Mouse (Mus musculus): ENCODE data around the gene Sorbs1. TPM values are rescaled to one million over a fixed set of nuclear protein-coding genes. Genes with fewer than 3 reads are reported as not detected.

Gene Sorbs1
- polyA plus RNA-seq, 1 experiment, result 13.2 TPM

DNA sequence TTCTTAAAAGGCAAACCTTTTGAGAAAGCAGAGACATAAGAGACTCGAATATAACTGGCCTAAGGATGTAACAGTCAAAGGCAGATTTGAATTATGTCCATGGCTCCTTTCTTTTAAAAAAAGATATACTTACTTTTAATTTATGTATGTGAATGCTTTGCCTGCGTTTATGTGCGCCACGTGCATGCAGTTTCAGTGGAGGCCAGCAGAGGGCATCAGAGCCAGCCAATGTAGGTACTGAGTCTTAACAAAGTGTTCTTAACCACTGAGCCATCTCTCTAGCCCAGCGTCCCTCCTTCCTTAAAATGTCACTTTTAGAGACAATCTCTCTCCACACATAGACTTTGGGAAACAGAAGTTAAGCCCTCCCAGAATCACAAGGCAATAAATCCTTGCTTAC is 150.1 kb downstream of the Sorbs1 start:
- Histone ChIP-seq H3K27ac (ENCODE audit: insufficient read depth, low read depth, low read length) (no peak overlapping the region), H3K4me3 (ENCODE audit: low read depth, low read length) (no peak overlapping the region), H3K27me3 (ENCODE audit: control insufficient read depth, insufficient read depth, low read length) (no peaks in the 10 kb centered on the region), H3K4me1 (ENCODE audit: control insufficient read depth, insufficient read depth, insufficient read length, low read length) (no peaks in the 10 kb centered on the region; the same call in 1 of the 2 replicates), H3K36me3 (ENCODE audit: control insufficient read depth, insufficient read depth, low read length) (peaks cover 12% of the 10 kb centered on the region)
- WGBS, result 96% methylated on average over 5 of the region's 5 CpGs
- TF ChIP-seq CTCF (IDR thresholded peaks at IDR 0.05; ENCODE audit: extremely low read depth, insufficient read length, insufficient replicate concordance, low read depth, low read length) (peak; percentile 36; the same call in 1 of the 2 replicates), POLR2A (IDR thresholded peaks at IDR 0.05; ENCODE audit: low read depth, low read length) (no peak)

DNA sequence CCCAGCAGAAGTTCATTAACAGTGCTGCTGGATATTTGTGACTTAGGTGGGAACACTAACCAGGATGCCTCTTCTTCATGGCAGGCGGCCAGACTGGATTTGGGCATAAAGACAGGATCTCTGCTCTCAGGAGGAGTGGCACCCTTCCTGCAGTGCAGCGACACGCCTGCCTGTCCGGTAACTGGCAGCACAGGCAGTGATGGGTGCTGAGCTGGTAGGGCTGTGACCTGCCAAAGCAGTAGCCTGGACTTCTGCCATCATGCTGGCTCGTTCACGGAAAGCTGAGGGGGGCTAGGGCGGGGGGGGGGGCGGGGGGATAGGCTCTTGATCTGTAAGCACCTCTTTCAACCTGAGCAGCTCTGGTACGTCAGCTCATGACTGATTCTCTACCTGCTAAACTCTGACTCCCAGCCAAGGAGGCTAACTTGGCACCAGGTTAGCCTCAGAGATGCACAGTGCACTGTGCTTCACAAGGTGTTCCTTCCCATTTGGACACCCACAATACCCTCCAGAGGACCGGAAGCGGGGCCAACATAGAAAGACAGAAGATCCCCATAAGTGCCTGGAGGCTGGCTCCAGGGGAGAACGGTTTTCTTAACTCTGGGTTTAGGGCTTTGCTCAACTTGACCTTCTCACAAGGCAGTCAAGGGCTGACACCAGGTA is 151.2 kb downstream of the Sorbs1 start:
- H3K27ac ChIP-seq (ENCODE audit: insufficient read depth, low read depth, low read length), result no peak overlapping the region
- WGBS, result 72% methylated on average over 12 of the region's 12 CpGs
- TF ChIP-seq POLR2A (IDR thresholded peaks at IDR 0.05; ENCODE audit: low read depth, low read length) (no peak), CTCF (IDR thresholded peaks at IDR 0.05; ENCODE audit: extremely low read depth, insufficient read length, insufficient replicate concordance, low read depth, low read length) (no peak)
- peaks cover 11% of the 10 kb centered on the region for H3K36me3 ChIP-seq (ENCODE audit: control insufficient read depth, insufficient read depth, low read length)
- no peaks in the 10 kb centered on the region for H3K27me3 ChIP-seq (ENCODE audit: control insufficient read depth, insufficient read depth, low read length)
- H3K4me3 ChIP-seq (ENCODE audit: low read depth, low read length), result no peak overlapping the region
- H3K4me1 ChIP-seq (ENCODE audit: control insufficient read depth, insufficient read depth, insufficient read length, low read length), result no peaks in the 10 kb centered on the region; the same call in 1 of the 2 replicates

DNA sequence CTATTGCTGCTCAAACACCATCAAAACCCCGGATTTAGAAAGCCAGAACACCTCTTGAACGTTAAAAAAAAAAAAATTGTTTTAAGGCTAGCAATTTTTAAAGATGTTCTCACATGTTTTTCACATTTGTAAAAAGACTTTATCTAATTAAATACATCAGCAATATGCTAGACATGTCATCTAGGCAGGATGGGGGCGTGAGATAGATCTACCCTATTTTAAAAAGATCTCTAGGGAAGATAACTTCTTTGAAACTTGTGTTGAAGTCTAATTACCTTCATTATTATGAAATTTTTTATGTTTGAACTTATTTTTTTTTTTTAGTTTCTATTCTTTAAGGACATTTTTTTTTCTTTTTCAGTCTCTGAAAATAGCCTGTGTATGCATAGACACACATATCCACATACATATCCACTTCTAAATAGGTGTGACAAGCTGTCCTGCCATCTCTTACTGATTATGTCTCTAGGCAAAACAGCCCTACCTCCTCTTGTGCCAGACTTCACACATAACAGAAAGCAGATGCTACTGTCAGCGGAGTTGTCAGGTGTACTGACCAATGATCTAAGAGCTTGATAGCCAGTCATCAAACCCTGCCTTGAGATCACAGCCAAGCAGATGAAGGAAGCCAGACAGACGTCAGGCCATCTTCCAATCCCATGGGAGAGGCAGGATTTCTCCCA is 153.7 kb downstream of the Sorbs1 start:
- H3K27ac ChIP-seq (ENCODE audit: insufficient read depth, low read depth, low read length), result no peak overlapping the region
- WGBS, result 81% methylated on average over 5 of the region's 5 CpGs

GRCm38 (mm10) chr19:40356536-40357522 is 156.8 kb downstream of the Sorbs1 start:
- H3K27ac ChIP-seq (ENCODE audit: insufficient read depth, low read depth, low read length), result peak overlapping the region; percentile 16
- peaks cover 1% of the 10 kb centered on the region; the same call in 1 of the 2 replicates for H3K36me3 ChIP-seq (ENCODE audit: control insufficient read depth, insufficient read depth, low read length)
- no peak overlapping the region for H3K4me3 ChIP-seq (ENCODE audit: low read depth, low read length)
- WGBS, result 69% methylated on average over 15 of the region's 15 CpGs
- TF ChIP-seq CTCF (IDR thresholded peaks at IDR 0.05; ENCODE audit: extremely low read depth, insufficient read length, insufficient replicate concordance, low read depth, low read length) (no peak), POLR2A (IDR thresholded peaks at IDR 0.05; ENCODE audit: low read depth, low read length) (no peak)
- no peaks in the 10 kb centered on the region for H3K27me3 ChIP-seq (ENCODE audit: control insufficient read depth, insufficient read depth, low read length)
- H3K4me1 ChIP-seq (ENCODE audit: control insufficient read depth, insufficient read depth, insufficient read length, low read length), result peaks cover 17% of the 10 kb centered on the region; the same call in 1 of the 2 replicates

More for the DNA sequence above, 153.7 kb downstream of the Sorbs1 start:
- H3K27me3 ChIP-seq (ENCODE audit: control insufficient read depth, insufficient read depth, low read length), result no peaks in the 10 kb centered on the region
- peaks cover 13% of the 10 kb centered on the region for H3K36me3 ChIP-seq (ENCODE audit: control insufficient read depth, insufficient read depth, low read length)
- H3K4me1 ChIP-seq (ENCODE audit: control insufficient read depth, insufficient read depth, insufficient read length, low read length), result peaks cover 17% of the 10 kb centered on the region; the same call in 1 of the 2 replicates
- TF ChIP-seq POLR2A (IDR thresholded peaks at IDR 0.05; ENCODE audit: low read depth, low read length) (no peak), CTCF (IDR thresholded peaks at IDR 0.05; ENCODE audit: extremely low read depth, insufficient read length, insufficient replicate concordance, low read depth, low read length) (no peak)
- no peak overlapping the region for H3K4me3 ChIP-seq (ENCODE audit: low read depth, low read length)

GRCm38 (mm10) chr19:40355075-40355474 is 158.5 kb downstream of the Sorbs1 start:
- Histone ChIP-seq H3K4me1 (ENCODE audit: control insufficient read depth, insufficient read depth, insufficient read length, low read length) (peaks cover 17% of the 10 kb centered on the region; the same call in 1 of the 2 replicates), H3K36me3 (ENCODE audit: control insufficient read depth, insufficient read depth, low read length) (peaks cover 9% of the 10 kb centered on the region), H3K4me3 (ENCODE audit: low read depth, low read length) (no peak overlapping the region), H3K27me3 (ENCODE audit: control insufficient read depth, insufficient read depth, low read length) (no peaks in the 10 kb centered on the region), H3K27ac (ENCODE audit: insufficient read depth, low read depth, low read length) (no peak overlapping the region)
- WGBS, result 92% methylated on average over 3 of the region's 3 CpGs
- no peak for TF ChIP-seq POLR2A (IDR thresholded peaks at IDR 0.05; ENCODE audit: low read depth, low read length)
- TF ChIP-seq CTCF (IDR thresholded peaks at IDR 0.05; ENCODE audit: extremely low read depth, insufficient read length, insufficient replicate concordance, low read depth, low read length), result no peak

GRCm38 (mm10) chr19:40352006-40352405 is 161.6 kb downstream of the Sorbs1 start:
- peaks cover 22% of the 10 kb centered on the region; the same call in 1 of the 2 replicates for H3K4me1 ChIP-seq (ENCODE audit: control insufficient read depth, insufficient read depth, insufficient read length, low read length)
- no peak overlapping the region for H3K27ac ChIP-seq (ENCODE audit: insufficient read depth, low read depth, low read length)
- WGBS, result 85% methylated on average over 14 of the region's 14 CpGs
- no peaks in the 10 kb centered on the region for H3K27me3 ChIP-seq (ENCODE audit: control insufficient read depth, insufficient read depth, low read length)
- no peak overlapping the region for H3K4me3 ChIP-seq (ENCODE audit: low read depth, low read length)
- TF ChIP-seq POLR2A (IDR thresholded peaks at IDR 0.05; ENCODE audit: low read depth, low read length) (no peak), CTCF (IDR thresholded peaks at IDR 0.05; ENCODE audit: extremely low read depth, insufficient read length, insufficient replicate concordance, low read depth, low read length) (no peak)
- peaks cover 9% of the 10 kb centered on the region for H3K36me3 ChIP-seq (ENCODE audit: control insufficient read depth, insufficient read depth, low read length)
